Mouse (Mus musculus): Measurements from ENCODE around the gene Ifi214.
"Not testable (repeated sequence)": the region's sequence is repeated elsewhere in the genome, so short reads cannot be mapped to it uniquely, and the experiment has no call there.

Gene Ifi214

DNA sequence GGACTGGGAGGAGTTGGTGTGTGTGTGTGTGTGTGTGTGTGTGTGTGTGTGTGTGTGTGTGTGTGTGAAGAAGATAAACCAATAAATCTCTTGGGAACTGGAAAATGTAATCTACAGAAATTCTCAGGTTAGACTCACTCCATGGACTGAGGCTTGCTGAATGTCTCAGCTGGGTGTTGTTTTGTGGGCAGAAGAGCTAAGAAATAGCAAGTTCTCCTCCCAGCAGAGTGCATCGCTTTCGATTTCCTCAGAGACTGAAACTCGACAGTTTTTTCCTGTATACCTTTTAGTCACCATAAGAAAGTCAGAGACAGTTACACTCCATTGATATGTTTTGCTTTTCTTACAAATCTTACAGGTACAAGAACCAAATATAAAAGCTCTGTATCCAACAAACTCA is at the start of gene Ifi214:
TSS of gene Ifi214 (minus strand) at position 167 of the 400 bp plus-strand sequence.
- not testable (repeated sequence) for DNase-seq (ENCODE audit: low read depth)

DNA sequence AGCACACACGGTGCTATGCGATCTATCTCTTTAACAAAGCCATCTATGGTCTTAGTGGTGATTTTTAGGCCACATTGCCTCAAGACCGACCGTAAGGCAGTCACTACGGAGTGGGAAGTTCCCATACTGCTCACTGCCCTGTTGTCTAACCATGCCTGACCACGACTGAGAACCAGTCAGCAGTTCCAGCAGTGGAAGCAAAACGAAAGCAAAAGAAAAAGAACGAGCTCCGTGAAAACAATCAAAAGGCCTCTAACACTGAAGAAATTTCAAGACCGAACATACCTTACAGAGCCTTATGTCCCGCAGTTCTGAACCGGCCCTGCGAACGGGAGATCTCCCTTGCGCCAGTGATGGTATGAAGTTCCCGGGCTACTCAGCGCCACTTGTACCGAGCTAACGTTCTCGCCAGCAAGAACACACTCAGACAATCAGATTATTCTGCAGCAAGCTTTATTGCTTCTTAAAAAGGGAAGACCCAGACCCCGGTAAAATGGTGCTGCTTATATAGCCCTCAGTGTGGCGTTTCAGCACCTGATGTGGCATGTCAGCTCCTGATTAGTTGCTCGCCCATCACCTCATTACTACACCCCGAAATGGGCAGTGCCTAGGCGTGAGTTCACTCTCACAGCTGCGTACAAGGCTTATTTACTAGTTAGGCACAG is 44.3 kb upstream of the Ifi214 start:
- no peak for DNase-seq (ENCODE audit: low read depth)

DNA sequence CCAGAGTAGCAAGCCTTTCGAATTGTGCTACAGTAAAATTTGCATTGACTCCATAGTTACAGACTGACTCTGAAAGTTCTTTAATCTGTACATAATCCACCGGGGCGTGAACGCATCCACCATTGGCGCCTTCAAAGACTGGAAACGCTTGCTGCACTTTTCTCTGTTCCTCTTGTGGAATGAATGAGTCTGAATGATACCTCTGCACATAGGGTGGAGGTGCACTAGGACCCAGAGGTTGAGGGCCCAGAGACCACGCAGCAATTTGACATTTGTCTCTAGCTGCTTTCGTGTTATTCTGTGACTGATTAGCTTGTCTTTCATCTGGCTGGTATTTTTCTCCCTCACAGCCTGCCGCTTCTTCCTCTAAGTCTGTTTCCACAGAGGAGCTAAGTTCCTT is 43.3 kb upstream of the Ifi214 start:
- DNase-seq (ENCODE audit: low read depth), result no peak

DNA sequence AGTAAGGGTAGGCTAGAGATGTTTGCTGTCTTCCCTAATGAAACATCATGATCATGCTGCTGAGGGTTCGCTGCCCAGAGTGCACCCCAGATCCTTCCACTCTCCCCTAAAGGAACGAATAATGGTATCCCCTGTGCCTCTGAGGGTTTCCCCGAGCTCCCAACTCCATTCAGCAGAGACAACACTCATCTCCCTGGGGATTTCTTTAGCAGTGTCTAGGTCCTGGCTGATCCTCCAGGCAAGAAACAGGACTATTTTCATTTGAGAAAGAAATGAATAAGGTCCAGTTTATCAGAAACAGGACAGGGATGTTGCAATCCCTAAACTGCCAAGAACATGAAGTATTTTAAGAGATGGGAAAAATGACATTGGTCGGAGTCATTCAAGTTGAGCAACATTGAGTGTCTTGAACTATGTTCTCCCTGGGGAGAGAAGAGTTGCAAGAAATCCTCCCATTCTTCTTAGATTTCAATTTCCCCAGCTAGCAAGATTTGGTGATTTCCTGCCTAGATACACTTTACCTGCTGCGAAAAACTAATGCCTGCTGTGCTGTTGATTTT is 14.8 kb upstream of the Ifi214 start:
- DNase-seq (ENCODE audit: low read depth), result not testable (repeated sequence)

DNA sequence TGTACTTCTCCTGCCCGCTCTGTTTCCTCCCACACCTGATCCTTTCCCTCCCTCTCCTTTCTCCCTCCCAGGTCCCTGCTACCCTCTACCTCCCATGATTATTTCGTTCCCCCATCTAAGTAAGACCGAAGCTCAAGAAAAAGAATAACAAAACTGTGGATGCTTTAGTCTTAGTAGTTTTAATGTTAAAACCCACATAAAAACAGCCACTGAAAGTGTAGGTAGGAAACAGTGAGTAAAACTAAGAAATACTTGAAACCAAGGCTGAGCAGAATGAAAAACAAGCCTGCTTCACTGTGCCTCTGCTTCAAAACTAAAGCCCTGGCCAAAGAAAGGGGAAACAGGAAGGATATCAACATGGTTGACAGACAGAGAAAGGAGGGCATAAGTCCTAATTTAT is 13.0 kb upstream of the Ifi214 start:
- not testable (repeated sequence) for DNase-seq (ENCODE audit: low read depth)

DNA sequence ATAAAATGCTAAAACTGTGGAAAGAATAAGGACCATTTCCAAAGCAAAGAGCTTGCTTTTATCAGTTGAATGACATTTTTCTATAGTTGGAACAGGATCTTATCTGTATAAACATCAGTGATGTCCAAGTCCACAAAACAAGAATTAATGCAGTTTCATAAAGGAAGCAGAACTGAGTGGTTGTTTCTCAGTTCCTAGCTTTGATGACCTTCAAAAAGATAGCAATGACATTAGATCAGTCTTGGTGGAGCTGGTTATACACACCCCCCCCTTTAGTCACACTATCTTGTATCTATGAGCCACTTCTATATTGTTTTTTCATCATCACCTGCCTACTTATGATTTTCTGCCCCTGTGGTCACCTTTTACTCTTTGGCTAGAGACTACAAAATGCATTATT is 14.3 kb downstream of the Ifi214 start:
- DNase-seq (ENCODE audit: low read depth), result no peak

DNA sequence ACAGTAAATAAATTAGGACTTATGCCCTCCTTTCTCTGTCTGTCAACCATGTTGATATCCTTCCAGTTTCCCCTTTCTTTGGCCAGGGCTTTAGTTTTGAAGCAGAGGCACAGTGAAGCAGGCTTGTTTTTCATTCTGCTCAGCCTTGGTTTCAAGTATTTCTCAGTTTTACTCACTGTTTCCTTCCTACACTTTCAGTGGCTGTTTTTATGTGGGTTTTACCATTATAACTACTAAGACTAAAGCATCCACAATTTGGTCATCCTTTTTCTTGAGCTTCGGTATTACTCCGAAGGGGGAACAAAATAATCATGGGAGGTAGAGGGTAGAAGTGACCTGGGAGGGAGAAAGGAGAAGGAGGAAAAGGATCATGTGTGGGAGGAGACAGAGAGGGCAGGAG is 25.2 kb downstream of the Ifi214 start:
- not testable (repeated sequence) for DNase-seq (ENCODE audit: low read depth)

DNA sequence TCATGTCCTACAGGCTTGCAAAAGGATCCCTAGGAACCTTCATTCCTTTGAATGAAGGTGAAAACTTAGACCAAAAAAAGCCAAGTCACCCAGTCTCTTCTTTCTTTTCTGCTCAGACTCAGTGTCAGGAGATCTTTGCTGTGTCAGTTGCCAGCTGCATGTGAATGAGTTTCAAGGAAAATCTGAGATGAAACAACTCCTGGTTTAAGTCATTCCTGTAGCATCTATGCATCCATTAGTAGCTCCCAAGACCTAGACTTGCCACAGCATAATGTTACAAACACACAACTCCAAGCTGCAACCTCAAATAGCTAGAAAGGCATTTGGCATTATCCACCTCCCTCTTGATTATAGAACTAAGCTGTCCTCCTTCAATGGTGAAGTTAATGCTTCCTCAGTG is 44.3 kb downstream of the Ifi214 start:
- DNase-seq (ENCODE audit: low read depth), result not testable (repeated sequence)

DNA sequence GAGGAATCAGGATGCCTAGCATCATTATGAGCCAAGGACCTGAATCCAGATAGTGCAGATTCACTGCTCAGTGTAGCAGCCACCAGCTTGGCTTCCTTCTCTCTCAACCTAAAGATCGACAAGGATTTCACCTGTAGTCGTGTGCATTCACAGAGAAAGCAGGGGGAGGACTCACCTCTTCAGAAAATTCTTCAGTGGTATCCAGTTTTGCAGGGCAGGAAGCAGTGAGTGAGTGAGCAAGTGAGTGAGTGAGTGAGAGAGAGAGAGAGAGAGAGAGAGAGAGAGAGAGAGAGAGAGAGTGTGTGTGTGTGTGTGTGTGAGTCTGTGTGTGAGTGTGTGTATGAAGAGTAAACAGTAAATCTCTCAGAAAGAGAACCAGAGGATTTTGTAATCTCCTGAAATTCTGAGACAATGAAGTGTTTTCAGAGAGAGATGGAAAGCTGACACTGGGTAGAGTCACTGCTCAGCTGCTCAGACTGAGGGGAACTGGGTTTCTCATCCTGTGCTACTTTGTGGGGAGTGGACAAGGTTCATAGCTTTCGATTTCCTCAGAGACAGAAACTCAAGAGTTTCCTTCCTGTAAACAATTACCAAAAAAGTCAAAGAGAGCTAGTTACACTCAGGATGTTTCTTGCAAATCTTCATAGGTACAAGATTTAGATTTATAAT is 44.8 kb downstream of the Ifi214 start, which contains the start of gene Ifi206:
TSS of gene Ifi206 (minus strand) at position 230 of the 669 bp plus-strand sequence.
- not testable (repeated sequence) for DNase-seq (ENCODE audit: low read depth)

DNA sequence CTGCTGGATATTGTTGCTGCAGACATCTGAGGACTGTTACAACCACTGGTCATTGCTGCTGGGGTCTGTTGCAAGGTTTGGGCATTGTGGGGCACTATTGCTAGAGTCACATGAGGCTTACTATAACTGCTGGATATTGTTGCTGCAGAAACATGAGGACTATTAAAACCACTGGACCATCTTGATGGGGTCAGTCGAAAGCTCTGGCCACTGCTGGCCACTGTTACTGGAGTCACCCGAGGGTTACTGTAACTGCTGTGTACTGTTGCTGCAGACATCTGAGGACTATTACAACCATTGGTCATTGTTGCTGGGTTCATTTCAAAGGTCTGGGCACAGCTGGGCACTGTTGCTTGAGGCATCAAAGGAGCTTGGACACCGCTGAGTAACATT is 54.6 kb downstream of the Ifi214 start:
- not testable (repeated sequence) for DNase-seq (ENCODE audit: low read depth)

DNA sequence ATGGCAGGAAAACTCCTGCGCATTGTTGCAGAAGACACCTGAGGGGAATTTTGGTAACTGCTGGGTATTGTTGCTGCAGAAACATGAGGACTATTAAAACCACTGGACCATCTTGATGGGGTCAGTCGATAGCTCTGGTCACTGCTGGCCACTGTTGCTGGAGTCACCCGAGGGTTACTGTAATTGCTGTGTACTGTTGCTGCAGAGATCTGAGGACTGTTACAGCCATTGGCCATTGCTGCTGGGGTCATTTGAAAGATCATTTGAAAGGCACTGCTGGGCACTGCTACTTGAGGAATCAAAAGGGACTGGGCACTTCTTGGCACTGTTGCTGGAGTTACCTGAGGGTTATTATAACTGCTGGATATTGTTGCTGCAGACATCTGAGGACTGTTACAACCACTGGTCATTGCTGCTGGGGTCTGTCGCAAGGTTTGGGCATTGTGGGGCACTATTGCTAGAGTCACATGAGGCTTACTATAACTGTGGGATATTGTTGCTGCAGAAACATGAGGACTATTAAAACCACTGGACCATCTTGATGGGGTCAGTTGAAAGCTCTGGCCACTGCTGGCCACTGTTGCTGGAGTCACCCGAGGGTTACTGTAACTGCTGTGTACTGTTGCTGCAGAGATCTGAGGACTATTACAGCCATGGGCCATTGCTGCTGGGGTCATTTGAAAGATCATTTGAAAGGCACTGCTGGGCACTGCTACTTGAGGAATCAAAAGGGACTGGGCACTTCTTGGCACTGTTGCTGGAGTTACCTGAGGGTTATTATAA is 55.2 kb downstream of the Ifi214 start:
- not testable (repeated sequence) for DNase-seq (ENCODE audit: low read depth)
